Mouse (Mus musculus) hindbrain, embryonic 11.5 days (tissue): ENCODE results near the gene Ubxn10. TPM values are rescaled to one million over a fixed set of nuclear protein-coding genes. Genes with fewer than 3 reads are reported as not detected.
A peak's percentile ranks its signal among the peaks of the same experiment; 100 is the strongest.

Source experiments
- ATAC-seq: fragments of 200-750 bp; cut with Nextera tagmentation; 2 replicates; pipeline ENCODE4 v1.8.0; 2017; ENCODE audit warnings: mild to moderate bottlenecking, moderate TSS enrichment, moderate library complexity; ENCODE audit not compliant: low FRiP score
- DNase-seq: peaks from one replicate; pipeline ENCODE4 v3.0.0-alpha.2; 2015; ENCODE audit warnings: low spot score
- H3K27ac ChIP-seq: fragments of 300-500 bp; sonication (generic); 2 replicates; pipeline ENCODE4 v1.5.1; 2014; ENCODE audit warnings: mild to moderate bottlenecking, low read depth, low read length
- H3K27me3 ChIP-seq: fragments of 300-500 bp; sonication (generic); 2 replicates; pipeline ENCODE4 v1.6.1; 2014; ENCODE audit warnings: mild to moderate bottlenecking, low read length, moderate library complexity, mixed read lengths; ENCODE audit not compliant: control insufficient read depth, insufficient read depth
- H3K36me3 ChIP-seq: fragments of 300-500 bp; sonication (generic); 2 replicates; pipeline ENCODE4 v1.6.1; 2014; ENCODE audit warnings: mild to moderate bottlenecking, low read length, moderate library complexity, mixed read lengths; ENCODE audit not compliant: control insufficient read depth, insufficient read depth
- H3K4me1 ChIP-seq: fragments of 300-500 bp; sonication (generic); replicated peaks from 2 replicates; pipeline ENCODE4 v1.6.1; 2014; ENCODE audit warnings: low read length, mixed read lengths; ENCODE audit not compliant: control insufficient read depth, insufficient read depth
- H3K4me2 ChIP-seq: fragments of 300-500 bp; sonication (generic); replicated peaks from 2 replicates; pipeline ENCODE4 v1.6.1; 2014; ENCODE audit warnings: mild to moderate bottlenecking, low read depth, low read length
- H3K4me3 ChIP-seq: fragments of 300-500 bp; sonication (generic); 2 replicates; pipeline ENCODE4 v1.5.1; 2014; ENCODE audit warnings: low read depth, low read length
- H3K9ac ChIP-seq: fragments of 300-500 bp; sonication (generic); 2 replicates; pipeline ENCODE4 v1.6.1; 2014; ENCODE audit warnings: low read depth, low read length
- H3K9me3 ChIP-seq: fragments of 300-500 bp; sonication (generic); 2 replicates; pipeline ENCODE4 v1.6.1; 2016; ENCODE audit warnings: low read length; ENCODE audit not compliant: control insufficient read depth
- WGBS: fragments of 180-500 bp; shearing (Covaris S2); extraction: QIAGEN DNeasy Blood & Tissue Kit; methylation state at CpG from one replicate; pipeline ENCODE4 v1.1.7; 2014; 5-methylcytosine and 5-hydroxymethylcytosine counted together
- polyA plus RNA-seq: library from polyadenylated mRNA; unstranded; fragments of >200 nt; fragmentation: Nextera tagmentation; extraction: Ambion mirVana; gene quantifications from 2 replicates; pipeline ENCODE4 v1.2.1, GENCODE M21; 2014

Ubxn10 gene
- 2.8 and 4.3 TPM in 2 replicates for polyA plus RNA-seq

DNA sequence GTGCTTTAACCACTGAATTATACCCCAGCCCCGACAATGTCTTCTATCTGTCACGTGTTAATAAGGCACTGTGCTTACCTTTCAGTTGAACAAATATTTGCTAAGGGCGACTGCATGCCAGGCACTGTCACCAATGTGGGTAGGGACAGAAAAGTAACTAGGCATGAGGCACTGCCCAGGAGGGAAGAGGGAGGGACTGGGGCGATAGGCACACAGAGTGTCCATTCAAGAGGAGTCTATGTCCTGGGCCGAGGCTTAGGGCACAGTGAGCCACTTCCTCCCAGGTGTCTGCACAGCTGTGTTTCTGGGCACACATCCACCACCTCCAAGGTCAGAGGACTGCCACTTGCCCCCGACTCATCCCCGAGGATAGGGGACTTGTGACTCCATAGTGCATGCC, at the start of gene Ubxn10:
Gene Ubxn10 (minus strand): TSS at position 137 of the 400 bp plus-strand sequence.
- no peaks in the 10 kb centered on the region for H3K36me3 ChIP-seq
- H3K4me1 ChIP-seq = no peaks in the 10 kb centered on the region
- H3K4me3 ChIP-seq = no peak within 1 kb of the TSS
- H3K9ac ChIP-seq = no peak within 1 kb of the TSS
- H3K27ac ChIP-seq = no peak within 1 kb of the TSS
- WGBS = 69% methylated on average over 7 of the region's 7 CpGs
- H3K9me3 ChIP-seq = no peaks in the 10 kb centered on the region
- ATAC-seq (no peak), DNase-seq (no peak)
- no peak within 1 kb of the TSS for H3K4me2 ChIP-seq
- H3K27me3 ChIP-seq = no peaks in the 10 kb centered on the region

- ATAC-seq = no peak
- H3K27ac ChIP-seq = no peak overlapping the region
- H3K4me3 ChIP-seq = no peak overlapping the region
- H3K4me2 ChIP-seq = no peak overlapping the region
- no peak overlapping the region for H3K9ac ChIP-seq
- no peaks in the 10 kb centered on the region for H3K36me3 ChIP-seq
- no peaks in the 10 kb centered on the region for H3K9me3 ChIP-seq
- WGBS = 69% methylated on average over 4 of the region's 4 CpGs
- H3K4me1 ChIP-seq = no peaks in the 10 kb centered on the region
- no peaks in the 10 kb centered on the region for H3K27me3 ChIP-seq
- DNase-seq = no peak
Measured at GRCm38 (mm10) chr4:138786141-138786540, 49.2 kb upstream of the Ubxn10 start.

GRCm38 (mm10) chr4:138785721-138786120, 48.8 kb upstream of the Ubxn10 start:
- Histone ChIP-seq H3K4me3 (no peak overlapping the region), H3K4me1 (no peaks in the 10 kb centered on the region), H3K36me3 (no peaks in the 10 kb centered on the region), H3K9ac (no peak overlapping the region), H3K27me3 (no peaks in the 10 kb centered on the region), H3K4me2 (no peak overlapping the region), H3K27ac (no peak overlapping the region), H3K9me3 (no peaks in the 10 kb centered on the region)
- ATAC-seq (no peak), DNase-seq (no peak)
- 59% methylated on average over 4 of the region's 4 CpGs for WGBS

GRCm38 (mm10) chr4:138782098-138782497, 45.1 kb upstream of the Ubxn10 start:
- Histone ChIP-seq H3K4me3 (no peak overlapping the region), H3K4me2 (no peak overlapping the region), H3K9ac (no peak overlapping the region), H3K27me3 (no peaks in the 10 kb centered on the region), H3K36me3 (no peaks in the 10 kb centered on the region), H3K4me1 (no peaks in the 10 kb centered on the region), H3K27ac (no peak overlapping the region), H3K9me3 (no peaks in the 10 kb centered on the region)
- WGBS = 83% methylated on average over 6 of the region's 6 CpGs
- ATAC-seq (no peak), DNase-seq (no peak)

GRCm38 (mm10) chr4:138780300-138780699, 43.3 kb upstream of the Ubxn10 start:
- Histone ChIP-seq H3K9ac (no peak overlapping the region), H3K27ac (no peak overlapping the region), H3K4me3 (no peak overlapping the region), H3K36me3 (no peaks in the 10 kb centered on the region), H3K9me3 (no peaks in the 10 kb centered on the region), H3K4me2 (no peak overlapping the region), H3K4me1 (no peaks in the 10 kb centered on the region), H3K27me3 (no peaks in the 10 kb centered on the region)
- 89% methylated on average over 5 of the region's 5 CpGs for WGBS
- DNase-seq = no peak
- ATAC-seq = no peak

GRCm38 (mm10) chr4:138777417-138778407, 40.7 kb upstream of the Ubxn10 start:
- no peaks in the 10 kb centered on the region for H3K4me1 ChIP-seq
- H3K27ac ChIP-seq = peak overlapping the region; percentile 61
- no peak overlapping the region for H3K9ac ChIP-seq
- H3K36me3 ChIP-seq = no peaks in the 10 kb centered on the region
- H3K9me3 ChIP-seq = no peaks in the 10 kb centered on the region
- WGBS = 56% methylated on average over 20 of the region's 20 CpGs
- peak; percentile 56 for DNase-seq
- no peak overlapping the region for H3K4me3 ChIP-seq
- H3K27me3 ChIP-seq = no peaks in the 10 kb centered on the region
- no peak for ATAC-seq
- no peak overlapping the region for H3K4me2 ChIP-seq

- no peak within 1 kb of the TSS for H3K4me3 ChIP-seq
- WGBS = 92% methylated on average over 6 of the region's 6 CpGs
- H3K4me1 ChIP-seq = no peaks in the 10 kb centered on the region
- no peak for ATAC-seq
- H3K9me3 ChIP-seq = no peaks in the 10 kb centered on the region
- H3K27me3 ChIP-seq = no peaks in the 10 kb centered on the region
- no peaks in the 10 kb centered on the region for H3K36me3 ChIP-seq
- 0 out of 2 replicates have a peak within 1 kb of the TSS, but pooled peaks have one; percentile 20 for H3K27ac ChIP-seq
- no peak for DNase-seq
- H3K9ac ChIP-seq = no peak within 1 kb of the TSS
- H3K4me2 ChIP-seq = no peak within 1 kb of the TSS
Measured at GRCm38 (mm10) chr4:138775435-138775834, 38.5 kb upstream of the Ubxn10 start, which contains the start of gene Pla2g2d. Gene Pla2g2d, plus strand, starts transcription at chr4:138775735.

GRCm38 (mm10) chr4:138772386-138772785, 35.4 kb upstream of the Ubxn10 start:
- Histone ChIP-seq H3K9ac (no peak overlapping the region), H3K27ac (no peak overlapping the region), H3K9me3 (no peaks in the 10 kb centered on the region), H3K4me3 (no peak overlapping the region), H3K4me2 (no peak overlapping the region), H3K36me3 (no peaks in the 10 kb centered on the region), H3K4me1 (no peaks in the 10 kb centered on the region), H3K27me3 (no peaks in the 10 kb centered on the region)
- WGBS = 87% methylated on average over 5 of the region's 5 CpGs
- no peak for ATAC-seq
- no peak for DNase-seq

DNA sequence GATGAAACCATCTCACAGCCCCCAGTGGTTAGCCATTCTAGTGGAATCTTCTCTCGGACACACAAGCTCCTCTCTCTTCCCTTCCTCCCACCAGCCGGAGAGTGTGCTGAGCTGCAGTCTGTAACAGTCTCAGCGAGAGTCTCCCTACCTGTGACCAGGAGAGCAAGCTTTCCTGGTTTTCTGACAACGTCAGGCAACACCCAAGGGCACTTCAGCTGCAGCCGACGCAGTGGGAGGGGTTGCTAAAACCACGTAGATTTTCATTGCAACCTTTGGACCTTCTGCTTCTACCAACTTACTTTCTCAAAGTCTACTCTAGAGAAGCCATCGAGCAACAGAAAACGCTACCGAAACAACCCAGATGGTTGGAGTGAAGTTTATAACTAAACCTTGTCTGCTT, 35.0 kb upstream of the Ubxn10 start:
- H3K27ac ChIP-seq = no peak overlapping the region
- no peak overlapping the region for H3K4me3 ChIP-seq
- 88% methylated on average over 10 of the region's 10 CpGs for WGBS
- no peak for DNase-seq
- no peaks in the 10 kb centered on the region for H3K4me1 ChIP-seq
- H3K9me3 ChIP-seq = no peaks in the 10 kb centered on the region
- no peaks in the 10 kb centered on the region for H3K27me3 ChIP-seq
- H3K36me3 ChIP-seq = no peaks in the 10 kb centered on the region
- no peak overlapping the region for H3K4me2 ChIP-seq
- no peak for ATAC-seq
- H3K9ac ChIP-seq = no peak overlapping the region
